Mouse (Mus musculus) heart, embryonic 13.5 days (tissue): ENCODE results near the gene Agpat4. TPM values are rescaled to one million over a fixed set of nuclear protein-coding genes. Genes with fewer than 3 reads are reported as not detected.

Experiments used
- ATAC-seq: fragments of 200-750 bp; cut with Nextera tagmentation; 2 replicates; pipeline ENCODE4 v1.8.0; 2017; ENCODE audit warnings: moderate TSS enrichment; ENCODE audit not compliant: insufficient number of reproducible peaks, low FRiP score, low TSS enrichment; ENCODE audit errors: extremely low read depth
- H3K27ac ChIP-seq: fragments of 300-500 bp; sonication (generic); replicated peaks from 2 replicates; pipeline ENCODE4 v1.5.1; 2015; ENCODE audit warnings: moderate library complexity, mild to moderate bottlenecking, inconsistent platforms
- H3K27me3 ChIP-seq: fragments of 300-500 bp; sonication (generic); replicated peaks from 2 replicates; pipeline ENCODE4 v1.6.1; 2015; ENCODE audit warnings: mild to moderate bottlenecking, inconsistent platforms
- H3K36me3 ChIP-seq: fragments of 300-500 bp; sonication (generic); 2 replicates; pipeline ENCODE4 v1.6.1; 2015; ENCODE audit warnings: mild to moderate bottlenecking, inconsistent platforms
- H3K4me1 ChIP-seq: fragments of 300-500 bp; sonication (generic); 2 replicates; pipeline ENCODE4 v1.6.1; 2015; ENCODE audit warnings: inconsistent platforms
- H3K4me2 ChIP-seq: fragments of 300-500 bp; sonication (generic); 2 replicates; pipeline ENCODE4 v1.6.1; 2015; ENCODE audit warnings: inconsistent platforms, mild to moderate bottlenecking, moderate library complexity
- H3K4me3 ChIP-seq: fragments of 300-500 bp; sonication (generic); 2 replicates; pipeline ENCODE4 v1.5.1; 2015; ENCODE audit warnings: moderate library complexity, mild to moderate bottlenecking, inconsistent platforms
- H3K9ac ChIP-seq: fragments of 300-500 bp; sonication (generic); 2 replicates; pipeline ENCODE4 v1.6.1; 2015; ENCODE audit warnings: inconsistent platforms, mild to moderate bottlenecking, moderate library complexity
- H3K9me3 ChIP-seq: fragments of 300-500 bp; sonication (generic); 2 replicates; pipeline ENCODE4 v1.6.1; 2016; ENCODE audit warnings: inconsistent platforms
- WGBS: fragments of 180-500 bp; shearing (Covaris S2); methylation state at CpG from one replicate; pipeline ENCODE4 v1.1.7; 2015; ENCODE audit warnings: mixed read lengths; 5-methylcytosine and 5-hydroxymethylcytosine counted together
- polyA plus RNA-seq: library from polyadenylated mRNA; unstranded; fragments of >200 nt; fragmentation: Nextera tagmentation; extraction: Ambion mirVana; gene quantifications from 2 replicates; pipeline ENCODE4 v1.2.1, GENCODE M21; 2015

Gene Agpat4
- polyA plus RNA-seq, 1 experiment from 2014 or later = 16.9 TPM

DNA sequence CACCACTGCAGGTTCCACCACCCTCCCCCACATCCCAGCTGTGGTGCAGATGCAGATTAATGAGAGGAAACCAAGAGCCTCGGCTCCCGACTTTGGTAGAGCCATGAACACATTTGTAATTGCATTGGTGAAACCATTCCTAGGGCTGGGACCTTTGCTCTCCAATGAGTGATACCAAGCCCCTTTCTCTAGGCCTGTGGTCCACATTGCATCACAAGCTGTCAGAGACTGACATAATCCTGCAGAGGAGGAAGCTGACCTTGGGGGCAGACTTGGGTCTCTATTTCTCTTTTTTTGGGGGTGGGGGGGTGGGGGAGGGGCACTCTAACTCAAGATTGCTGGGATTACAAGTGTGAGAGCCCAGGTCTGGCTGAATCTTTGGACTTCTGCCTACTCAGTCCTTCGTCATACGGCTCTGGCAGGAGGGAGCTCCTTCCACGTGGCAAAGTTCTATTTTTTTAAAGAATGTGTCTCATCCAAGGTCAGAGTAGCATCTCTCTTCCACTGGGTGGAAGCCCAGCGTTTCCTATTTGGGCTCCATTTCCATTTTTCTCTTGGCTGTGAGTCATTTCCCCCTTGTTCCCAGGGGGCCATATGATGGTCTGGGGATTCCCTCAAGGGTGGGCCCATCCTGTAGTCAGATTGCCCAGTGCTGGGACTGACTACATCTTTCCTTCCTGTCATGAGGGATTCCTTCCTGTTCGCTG, 52.4 kb downstream of the Agpat4 start:
- H3K36me3 ChIP-seq = peaks cover 6% of the 10 kb centered on the region; the same call in 1 of the 2 replicates
- WGBS = 46% methylated on average over 7 of the region's 7 CpGs
- ATAC-seq = no peak
- no peaks in the 10 kb centered on the region for H3K27me3 ChIP-seq
- H3K4me2 ChIP-seq = no peak overlapping the region
- H3K9me3 ChIP-seq = no peaks in the 10 kb centered on the region
- no peak overlapping the region for H3K27ac ChIP-seq
- peaks cover 48% of the 10 kb centered on the region for H3K4me1 ChIP-seq
- no peak overlapping the region for H3K4me3 ChIP-seq
- H3K9ac ChIP-seq = no peak overlapping the region

DNA sequence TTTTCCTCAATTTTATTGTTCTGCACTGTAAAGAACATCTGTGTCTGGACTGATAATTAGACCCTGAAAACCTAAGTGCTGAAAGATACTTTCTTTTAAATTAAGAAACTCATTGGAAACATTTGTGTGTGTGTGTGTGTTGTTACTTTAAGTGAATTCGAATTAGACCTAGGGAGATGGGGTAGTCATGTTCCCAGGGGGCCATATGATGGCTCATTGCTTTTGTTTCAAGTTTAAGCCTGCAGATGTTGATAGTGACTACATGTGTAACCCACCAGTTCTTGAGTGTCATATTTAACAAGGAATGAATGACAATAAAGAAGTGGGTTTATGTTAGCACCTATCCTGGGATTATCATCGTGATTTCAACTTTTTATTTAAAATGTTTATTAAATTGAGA, 53.2 kb downstream of the Agpat4 start:
- peaks cover 6% of the 10 kb centered on the region; the same call in 1 of the 2 replicates for H3K36me3 ChIP-seq
- no peaks in the 10 kb centered on the region for H3K9me3 ChIP-seq
- 80% methylated on average over 2 of the region's 2 CpGs for WGBS
- no peak overlapping the region for H3K9ac ChIP-seq
- H3K27me3 ChIP-seq = no peaks in the 10 kb centered on the region
- no peak overlapping the region for H3K27ac ChIP-seq
- H3K4me3 ChIP-seq = no peak overlapping the region
- no peak for ATAC-seq
- H3K4me2 ChIP-seq = no peak overlapping the region
- peaks cover 48% of the 10 kb centered on the region for H3K4me1 ChIP-seq

DNA sequence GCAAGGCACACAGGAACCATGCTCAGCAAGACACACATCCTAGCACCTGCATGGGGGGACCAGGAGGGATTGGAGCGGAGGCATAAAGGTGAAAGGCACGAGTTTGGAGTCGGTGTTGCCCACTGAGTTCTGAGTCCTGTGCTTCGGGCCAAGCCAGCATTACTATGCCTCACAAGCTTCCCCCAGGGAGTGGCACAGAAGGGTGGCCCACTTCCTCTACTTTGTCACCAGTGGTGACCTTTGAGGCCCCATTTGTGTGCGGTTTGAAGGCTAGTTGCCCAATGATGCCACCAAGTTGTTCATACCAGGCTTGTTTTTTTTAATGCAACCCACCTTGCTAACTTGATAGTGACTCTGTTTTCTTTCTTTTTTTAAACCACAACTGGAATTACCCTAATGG, 55.7 kb downstream of the Agpat4 start:
- Histone ChIP-seq H3K9me3 (peaks cover 8% of the 10 kb centered on the region), H3K27ac (no peak overlapping the region), H3K36me3 (peaks cover 15% of the 10 kb centered on the region), H3K9ac (no peak overlapping the region), H3K4me3 (no peak overlapping the region), H3K4me2 (no peak overlapping the region), H3K4me1 (peaks cover 32% of the 10 kb centered on the region), H3K27me3 (no peaks in the 10 kb centered on the region)
- WGBS = 96% methylated on average over 5 of the region's 5 CpGs
- no peak for ATAC-seq

DNA sequence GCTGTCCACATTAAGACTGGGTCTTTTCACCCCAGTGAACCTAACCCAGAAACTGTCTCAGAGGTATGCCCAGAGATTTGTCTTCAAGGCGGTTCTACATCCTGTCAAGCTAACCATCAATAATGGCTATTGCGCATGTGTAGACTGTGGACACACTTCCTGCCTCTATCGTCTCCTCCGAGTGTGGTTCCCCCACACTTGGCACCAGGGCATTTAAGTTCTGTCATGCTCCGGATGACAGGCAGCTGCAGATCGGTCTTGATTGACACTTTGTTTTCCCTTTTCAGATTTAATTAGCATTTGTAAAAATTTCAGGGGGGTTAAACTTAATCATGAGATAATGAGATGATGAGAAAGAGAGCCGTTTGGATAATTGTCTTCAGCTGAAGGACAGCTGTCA, 56.4 kb downstream of the Agpat4 start:
- H3K27me3 ChIP-seq = no peaks in the 10 kb centered on the region
- no peak overlapping the region for H3K27ac ChIP-seq
- peaks cover 31% of the 10 kb centered on the region for H3K4me1 ChIP-seq
- H3K9me3 ChIP-seq = peaks cover 8% of the 10 kb centered on the region
- WGBS = 83% methylated on average over 7 of the region's 7 CpGs
- no peak overlapping the region for H3K4me3 ChIP-seq
- no peak overlapping the region for H3K4me2 ChIP-seq
- H3K36me3 ChIP-seq = peaks cover 15% of the 10 kb centered on the region
- no peak overlapping the region for H3K9ac ChIP-seq
- ATAC-seq = no peak

DNA sequence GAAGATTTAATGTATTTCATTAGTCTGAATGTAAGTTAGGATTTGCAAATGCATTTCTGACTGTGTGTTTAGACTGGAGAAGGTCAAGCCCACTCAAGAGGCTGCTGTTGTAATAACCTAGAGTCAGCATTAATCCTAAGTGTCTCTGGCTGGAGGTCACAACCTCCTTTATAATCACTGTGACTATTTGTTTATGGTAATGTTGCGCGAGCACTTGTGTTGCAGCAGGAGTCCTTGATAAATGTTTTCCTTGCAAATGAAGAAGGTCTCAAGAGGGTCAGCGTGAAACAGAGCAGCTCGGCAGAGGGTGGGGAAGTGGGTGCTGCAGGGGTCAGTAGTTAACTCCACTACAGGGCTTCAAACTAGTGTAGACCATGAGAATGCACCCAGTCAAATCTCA, 57.1 kb downstream of the Agpat4 start:
- Histone ChIP-seq H3K27ac (no peak overlapping the region), H3K27me3 (no peaks in the 10 kb centered on the region), H3K9ac (no peak overlapping the region), H3K9me3 (peaks cover 8% of the 10 kb centered on the region), H3K4me2 (no peak overlapping the region), H3K4me1 (peaks cover 27% of the 10 kb centered on the region), H3K36me3 (peaks cover 15% of the 10 kb centered on the region), H3K4me3 (no peak overlapping the region)
- WGBS = 83% methylated on average over 4 of the region's 4 CpGs
- no peak for ATAC-seq

DNA sequence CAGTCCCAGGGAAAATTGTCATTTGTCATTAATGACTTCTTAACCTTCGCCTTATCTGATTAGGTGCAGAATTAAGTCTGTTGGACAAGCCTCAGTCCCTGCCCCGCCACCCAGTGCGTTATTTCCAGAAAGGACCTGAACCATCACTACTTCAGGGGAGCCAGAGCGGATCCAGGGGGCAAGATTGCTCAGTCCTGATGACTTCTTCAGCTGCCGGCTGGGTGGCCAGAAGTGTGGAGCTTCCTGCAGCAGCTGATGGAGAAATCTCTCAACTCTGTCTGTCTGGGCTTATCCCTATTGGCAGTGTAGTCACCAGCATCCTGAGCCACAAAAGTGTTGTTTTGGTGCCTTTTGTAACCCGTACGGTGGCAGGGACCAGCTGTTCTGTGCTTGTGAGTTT, 60.8 kb downstream of the Agpat4 start:
- ATAC-seq = no peak
- Histone ChIP-seq H3K27me3 (no peaks in the 10 kb centered on the region), H3K27ac (no peak overlapping the region), H3K9me3 (peaks cover 8% of the 10 kb centered on the region), H3K4me3 (no peak overlapping the region), H3K4me1 (peaks cover 17% of the 10 kb centered on the region; the same call in 1 of the 2 replicates), H3K36me3 (peaks cover 10% of the 10 kb centered on the region), H3K9ac (no peak overlapping the region), H3K4me2 (no peak overlapping the region)
- WGBS = 84% methylated on average over 7 of the region's 7 CpGs

DNA sequence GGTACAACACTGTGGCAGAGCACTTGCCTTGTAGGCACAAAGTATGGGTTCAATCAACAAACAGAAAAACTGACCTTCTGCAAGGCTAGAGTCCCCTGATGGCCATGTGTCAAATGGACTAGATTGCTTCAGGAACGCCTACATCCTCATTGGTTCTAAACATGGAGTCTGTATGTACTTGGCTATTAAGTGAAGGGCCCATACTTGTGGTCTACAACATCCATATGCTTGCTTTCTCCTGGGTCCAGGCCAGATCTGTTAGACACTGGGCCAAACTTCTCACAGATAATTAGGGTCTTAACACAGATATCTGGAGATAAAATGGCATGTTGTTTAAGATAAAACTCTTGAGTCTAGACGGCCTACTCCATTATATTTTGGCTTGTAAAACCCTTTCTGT, 61.3 kb downstream of the Agpat4 start:
- no peak overlapping the region for H3K27ac ChIP-seq

DNA sequence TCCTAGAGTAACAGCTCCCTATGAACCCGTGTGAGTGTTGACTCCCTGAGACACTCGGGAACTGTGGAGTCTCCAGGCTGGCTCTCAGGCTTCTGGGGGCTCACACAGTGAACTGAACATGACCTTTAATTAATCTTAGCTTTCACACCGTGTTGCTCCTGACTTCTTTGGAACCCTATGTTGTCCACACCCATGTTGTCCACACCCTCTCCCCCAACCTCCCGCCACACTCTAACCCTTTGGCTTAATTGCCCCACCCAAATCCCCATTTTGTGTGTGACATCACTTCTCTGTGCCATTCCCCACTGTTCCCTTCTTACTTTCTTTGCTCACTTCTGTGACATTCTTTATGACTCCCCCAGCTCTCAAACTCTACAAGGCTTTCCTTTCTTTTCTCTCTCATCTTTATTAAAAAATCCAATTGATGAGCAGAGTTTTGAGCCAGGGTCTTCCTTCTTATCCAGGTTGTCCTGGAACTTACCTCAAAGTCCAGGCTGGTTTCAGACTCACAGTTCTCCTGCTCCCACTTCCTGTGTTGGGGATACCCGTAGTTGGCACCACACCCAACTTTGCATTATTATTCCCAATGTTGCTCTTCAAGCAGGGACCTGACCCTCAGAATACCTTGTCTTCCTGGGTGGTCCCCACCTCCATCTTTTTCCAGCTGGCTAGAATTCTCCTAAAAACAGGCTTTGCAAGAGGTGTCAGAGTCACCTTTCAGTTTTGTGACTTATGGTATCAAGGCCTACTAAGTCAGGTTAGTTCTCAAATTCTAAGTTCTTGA, 64.4 kb downstream of the Agpat4 start:
- peaks cover 34% of the 10 kb centered on the region for H3K4me1 ChIP-seq
- H3K36me3 ChIP-seq = no peaks in the 10 kb centered on the region
- no peak overlapping the region for H3K4me3 ChIP-seq
- H3K27ac ChIP-seq = no peak overlapping the region
- no peaks in the 10 kb centered on the region for H3K9me3 ChIP-seq
- no peak overlapping the region for H3K4me2 ChIP-seq
- H3K9ac ChIP-seq = no peak overlapping the region
- no peaks in the 10 kb centered on the region for H3K27me3 ChIP-seq
- ATAC-seq = no peak
- WGBS = 63% methylated on average over 5 of the region's 5 CpGs

More for the DNA sequence above, 61.3 kb downstream of the Agpat4 start:
- ATAC-seq = no peak
- no peak overlapping the region for H3K9ac ChIP-seq
- H3K4me2 ChIP-seq = no peak overlapping the region
- peaks cover 18% of the 10 kb centered on the region; the same call in 1 of the 2 replicates for H3K4me1 ChIP-seq
- no peak overlapping the region for H3K4me3 ChIP-seq
- no peaks in the 10 kb centered on the region for H3K27me3 ChIP-seq
- H3K9me3 ChIP-seq = peaks cover 8% of the 10 kb centered on the region
- peaks cover 9% of the 10 kb centered on the region for H3K36me3 ChIP-seq
- WGBS = 72% methylated on average over 2 of the region's 2 CpGs

DNA sequence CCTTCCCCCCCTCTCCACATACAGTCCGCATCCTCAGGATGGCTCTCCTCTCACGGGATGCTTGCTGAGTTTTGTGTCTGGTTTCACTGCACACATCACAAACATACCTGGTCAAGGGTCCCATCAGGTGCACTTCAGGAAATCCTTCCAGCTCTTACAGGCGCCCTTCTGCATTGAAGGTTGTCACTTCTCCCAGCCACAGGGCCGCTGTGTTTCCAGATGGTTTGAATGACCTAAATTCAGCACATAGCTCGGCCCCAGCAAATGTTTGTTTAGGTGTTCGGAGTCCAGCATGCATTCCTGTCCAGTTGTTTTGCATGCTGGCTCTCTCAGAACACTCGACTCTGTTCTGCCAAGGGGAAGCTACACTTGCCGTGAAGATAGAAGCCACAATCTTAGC, 65.8 kb downstream of the Agpat4 start:
- Histone ChIP-seq H3K27ac (no peak overlapping the region), H3K9me3 (peaks cover 3% of the 10 kb centered on the region; the same call in 1 of the 2 replicates), H3K27me3 (no peaks in the 10 kb centered on the region), H3K4me1 (peaks cover 30% of the 10 kb centered on the region), H3K4me3 (no peak overlapping the region), H3K9ac (no peak overlapping the region), H3K4me2 (no peak overlapping the region), H3K36me3 (peaks cover 5% of the 10 kb centered on the region; the same call in 1 of the 2 replicates)
- no peak for ATAC-seq
- WGBS = 60% methylated on average over 8 of the region's 8 CpGs

DNA sequence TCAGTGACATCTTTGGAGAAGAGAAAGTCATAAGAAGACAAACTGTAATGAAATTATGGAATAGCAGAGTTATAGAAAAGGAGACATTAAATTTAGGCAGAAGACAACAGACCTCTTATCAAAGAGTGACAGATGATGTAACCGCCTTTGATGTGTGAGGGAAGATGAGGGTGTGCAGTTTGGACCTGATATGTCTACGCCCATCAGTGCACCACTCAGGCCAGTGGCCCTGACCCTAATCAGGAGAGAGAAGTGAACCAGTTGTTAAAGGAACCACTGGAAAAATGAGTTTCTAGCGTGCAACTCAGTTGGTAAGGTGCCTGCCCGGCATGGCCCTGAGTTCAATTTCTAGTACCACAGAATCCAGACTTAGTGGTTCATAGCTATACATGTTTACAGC, 67.4 kb downstream of the Agpat4 start:
- Histone ChIP-seq H3K4me3 (no peak overlapping the region), H3K4me2 (no peak overlapping the region; the same call in 1 of the 2 replicates), H3K36me3 (peaks cover 5% of the 10 kb centered on the region; the same call in 1 of the 2 replicates), H3K27ac (0 out of 2 replicates have a peak overlapping the region, but pooled peaks have one; percentile 24), H3K9me3 (peaks cover 7% of the 10 kb centered on the region; the same call in 1 of the 2 replicates), H3K9ac (no peak overlapping the region), H3K27me3 (no peaks in the 10 kb centered on the region), H3K4me1 (peaks cover 24% of the 10 kb centered on the region)
- WGBS = 81% methylated on average over 4 of the region's 4 CpGs
- peak; percentile 61 for ATAC-seq

DNA sequence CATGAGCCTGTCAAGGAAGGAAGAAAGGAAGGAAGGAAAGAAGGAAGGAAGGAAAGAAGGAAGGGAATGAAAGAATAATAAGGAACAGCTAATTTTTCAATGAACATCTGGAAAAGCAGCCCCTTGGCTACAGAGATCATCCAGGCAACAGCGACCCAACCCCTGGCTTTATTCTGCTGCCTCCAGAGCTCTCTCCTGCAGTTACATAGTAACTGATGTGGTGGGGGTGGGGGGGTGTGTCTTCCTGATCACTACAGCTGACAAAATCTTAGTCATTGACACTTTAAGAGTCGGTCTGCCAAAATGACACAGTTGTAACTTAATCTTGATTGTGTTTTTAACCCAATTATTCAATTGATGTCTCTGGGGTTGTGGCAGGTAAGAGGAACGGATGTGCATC, 67.8 kb downstream of the Agpat4 start:
- H3K27me3 ChIP-seq = no peaks in the 10 kb centered on the region
- H3K36me3 ChIP-seq = peaks cover 5% of the 10 kb centered on the region; the same call in 1 of the 2 replicates
- H3K27ac ChIP-seq = peak overlapping the region; percentile 24; the same call in 1 of the 2 replicates
- H3K9me3 ChIP-seq = peaks cover 7% of the 10 kb centered on the region; the same call in 1 of the 2 replicates
- H3K4me1 ChIP-seq = peaks cover 24% of the 10 kb centered on the region
- ATAC-seq = no peak
- no peak overlapping the region for H3K4me3 ChIP-seq
- no peak overlapping the region for H3K9ac ChIP-seq
- H3K4me2 ChIP-seq = peak overlapping the region; percentile 13; the same call in 1 of the 2 replicates
- WGBS = 65% methylated on average over 3 of the region's 3 CpGs
